Mouse (Mus musculus): ENCODE data around the gene Tagap. TPM values are rescaled to one million over a fixed set of nuclear protein-coding genes. Genes with fewer than 3 reads are reported as not detected.

The Tagap gene
- total and polyA plus RNA-seq, 3 experiments: 14.2 to 20.9 (median 16.3) TPM

DNA sequence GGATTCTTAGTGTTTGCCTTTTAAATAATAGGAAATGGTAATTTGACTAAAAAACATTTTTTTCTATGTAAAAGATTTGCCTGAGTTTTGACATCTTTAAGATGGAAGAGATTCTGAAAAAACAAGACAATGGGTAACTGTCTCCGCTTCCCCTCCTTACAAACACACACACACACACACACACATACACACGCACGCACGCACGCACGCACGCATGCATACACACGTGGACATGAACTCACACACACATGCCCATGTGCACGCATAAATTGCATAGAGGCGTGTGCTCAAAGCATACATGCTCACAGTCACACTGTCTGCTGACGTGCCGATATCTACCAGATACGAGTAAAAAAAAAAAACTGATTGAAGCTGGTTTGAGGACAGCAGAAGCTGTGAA, 49.3 kb upstream of the Tagap start:
- TF ChIP-seq BHLHE40 (IDR thresholded peaks at IDR 0.05; ENCODE audit: low read depth, low read length) (peak; percentile 68; the same call in 1 of the 2 replicates), CTCF (conservative IDR thresholded peaks at IDR 0.05 in 1 of 2, IDR thresholded peaks at IDR 0.05 in 1 of 2; ENCODE audit: low read depth in 2 of 2, low read length in 2 of 2) (no peak)

DNA sequence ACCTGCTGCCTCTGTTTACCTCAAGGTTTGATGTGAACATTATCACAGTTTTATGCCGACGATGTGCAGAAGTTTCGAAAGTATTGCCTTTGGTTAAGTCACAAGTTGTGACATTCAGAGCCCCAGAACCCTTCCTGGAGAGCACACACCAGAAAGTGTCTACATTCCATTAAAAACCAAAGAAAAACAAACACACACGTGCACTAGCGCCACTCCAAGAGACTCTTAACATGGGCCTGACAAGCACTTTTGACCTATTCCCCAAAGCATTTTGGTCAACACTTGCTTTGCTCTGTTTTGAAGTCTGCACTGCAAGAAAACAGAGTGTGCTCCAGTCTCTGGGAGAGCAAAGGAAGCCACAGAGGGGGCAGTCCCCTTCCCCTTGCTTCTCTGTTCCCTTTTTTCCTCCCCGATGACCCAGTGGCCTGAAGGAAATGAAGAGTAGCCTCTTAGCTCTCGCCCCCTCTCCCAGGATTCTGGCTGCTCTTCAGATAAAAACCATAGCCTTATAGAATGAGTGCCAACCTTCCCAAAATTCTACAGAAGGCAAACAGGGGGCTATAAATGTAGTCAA, 48.5 kb upstream of the Tagap start:
- Histone ChIP-seq H3K4me2 (ENCODE audit: insufficient read depth, low read depth, poor library complexity, severe bottlenecking) (peak overlapping the region; percentile 25), H3K36me3 (replicated peaks in 1 of 2; ENCODE audit: control insufficient read depth in 1 of 2, insufficient read depth in 1 of 2, low read length in 1 of 2) (no peaks in the 10 kb centered on the region), H3K9me3 (replicated peaks; ENCODE audit: low read length) (peaks cover 12% of the 10 kb centered on the region), H3K27me3 (replicated peaks) (no peaks in the 10 kb centered on the region), H3K4me1 (ENCODE audit: control insufficient read depth in 1 of 2, insufficient read depth in 2 of 2) (peaks cover 28 to 83% of the 10 kb centered on the region in 2 experiments), H3K27ac (ENCODE audit: insufficient read depth, low read depth) (peak overlapping the region; percentile 72), H3K4me3 (replicated peaks in 1 of 3; ENCODE audit: low read depth in 2 of 3, low read length in 2 of 3, poor library complexity in 1 of 3) (no peak overlapping the region), H3K79me2 (replicated peaks; ENCODE audit: control insufficient read depth, extremely low read depth, insufficient read depth, poor library complexity, severe bottlenecking) (no peaks in the 10 kb centered on the region), H3K9ac (ENCODE audit: insufficient read depth, low read depth) (peak overlapping the region; percentile 60)
- TF ChIP-seq EP300 (IDR thresholded peaks at IDR 0.05; ENCODE audit: low read length) (peak; percentile 81), UBTF (IDR thresholded peaks at IDR 0.05; ENCODE audit: low read depth, low read length) (0 out of 2 replicates have a peak, but pooled peaks have one; percentile 26), MYC (IDR thresholded peaks at IDR 0.05; ENCODE audit: low read depth, low read length) (peak; percentile 62; the same call in 1 of the 2 replicates), ETS1 (conservative IDR thresholded peaks at IDR 0.05; ENCODE audit: low read depth, low read length) (peak; percentile 40; the same call in 1 of the 2 replicates), RCOR1 (conservative IDR thresholded peaks at IDR 0.05; ENCODE audit: low read depth, low read length) (0 out of 2 replicates have a peak, but pooled peaks have one; percentile 14), ZKSCAN1 (IDR thresholded peaks at IDR 0.05; ENCODE audit: borderline replicate concordance, low read depth, low read length) (no peak), USF2 (conservative IDR thresholded peaks at IDR 0.05; ENCODE audit: low read depth, low read length) (no peak), ZC3H11A (IDR thresholded peaks at IDR 0.05; ENCODE audit: low read depth, low read length) (no peak), IRF4 (IDR thresholded peaks at IDR 0.05; ENCODE audit: low read depth, low read length) (peak; percentile 61; the same call in 1 of the 2 replicates), MAX (IDR thresholded peaks at IDR 0.05; ENCODE audit: low read length) (0 out of 2 replicates have a peak, but pooled peaks have one; percentile 10), TCF12 (IDR thresholded peaks at IDR 0.05; ENCODE audit: low read depth, low read length) (peak; percentile 44; the same call in 1 of the 2 replicates), BHLHE40 (IDR thresholded peaks at IDR 0.05; ENCODE audit: low read depth, low read length) (peak; percentile 57), MXI1 (IDR thresholded peaks at IDR 0.05; ENCODE audit: low read depth, low read length) (peak; percentile 41; the same call in 1 of the 2 replicates)
- in situ Hi-C loops (cut with MboI; ENCODE audit: low pct_ligation_motif_present, low pct_unique_long_range_greater_than_20kb, low sequenced_read_pairs): no loop called here
- dilution Hi-C loops (cut with MboI; ENCODE audit: extremely low pct_ligation_motif_present, extremely low pct_unique_long_range_greater_than_20kb, low sequenced_read_pairs): no loop called here
- no peak for DNase-seq (ENCODE audit: extremely low read depth)

More for the DNA sequence above, 49.3 kb upstream of the Tagap start:
- dilution Hi-C loops (cut with MboI; ENCODE audit: extremely low pct_ligation_motif_present, extremely low pct_unique_long_range_greater_than_20kb, low sequenced_read_pairs) (no loop called here), in situ Hi-C loops (cut with MboI; ENCODE audit: low pct_ligation_motif_present, low pct_unique_long_range_greater_than_20kb, low sequenced_read_pairs) (no loop called here)
- DNase-seq (ENCODE audit: extremely low read depth): no peak
- Histone ChIP-seq H3K4me1 (ENCODE audit: control insufficient read depth in 1 of 2, insufficient read depth in 2 of 2) (peaks cover 28 to 87% of the 10 kb centered on the region in 2 experiments), H3K9me3 (replicated peaks; ENCODE audit: low read length) (peaks cover 12% of the 10 kb centered on the region), H3K27ac (ENCODE audit: insufficient read depth, low read depth) (peak overlapping the region; percentile 72; the same call in 1 of the 2 replicates), H3K4me3 (replicated peaks in 1 of 3; ENCODE audit: low read depth in 2 of 3, low read length in 2 of 3, poor library complexity in 1 of 3) (peak overlapping the region in 2 of 3 experiments; percentile 19 to 54), H3K4me2 (ENCODE audit: insufficient read depth, low read depth, poor library complexity, severe bottlenecking) (no peak overlapping the region), H3K9ac (ENCODE audit: insufficient read depth, low read depth) (no peak overlapping the region), H3K27me3 (replicated peaks) (no peaks in the 10 kb centered on the region), H3K36me3 (replicated peaks in 1 of 2; ENCODE audit: control insufficient read depth in 1 of 2, insufficient read depth in 1 of 2, low read length in 1 of 2) (no peaks in the 10 kb centered on the region), H3K79me2 (replicated peaks; ENCODE audit: control insufficient read depth, extremely low read depth, insufficient read depth, poor library complexity, severe bottlenecking) (no peaks in the 10 kb centered on the region)
